Mouse (Mus musculus): ENCODE measurements at regions not wholly inside any gene's neighbourhood (a gene's known extent, or its start where the extent isn't known, plus 50 kb on each side); places are given as distances from the start of the nearest gene placed in this dataset.

DNA sequence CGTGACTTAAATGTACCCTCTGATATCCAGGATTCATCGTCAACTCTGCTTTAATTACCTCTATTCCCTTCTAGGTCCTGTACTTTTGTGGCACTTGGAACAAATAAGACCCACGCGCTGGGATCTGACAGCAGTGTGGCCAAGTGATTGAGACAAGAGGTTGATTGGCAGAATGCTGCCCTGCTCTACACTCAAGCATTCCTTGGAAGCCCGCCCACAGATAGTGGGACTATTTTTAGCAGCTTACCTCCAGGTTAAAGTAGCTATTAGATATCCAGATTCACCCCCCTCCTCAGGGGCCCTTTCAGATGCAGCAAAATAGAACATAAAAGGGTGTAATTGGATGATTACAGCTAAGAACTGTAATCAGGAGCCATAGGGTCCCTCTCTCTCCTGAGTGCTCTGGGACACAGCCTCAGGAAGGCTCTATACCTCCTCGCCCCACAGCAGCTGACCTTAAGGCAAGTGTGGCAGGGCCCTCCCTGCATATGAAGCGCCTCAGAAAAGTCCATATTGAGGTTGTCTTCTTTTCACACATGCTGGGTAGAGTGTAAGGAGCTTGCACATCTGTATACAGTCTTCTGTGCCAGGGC is 479.1 kb upstream of the Marcks start:
- no peak for DNase-seq (ENCODE audit: low read depth in 2 of 2, low spot score in 2 of 2)

DNA sequence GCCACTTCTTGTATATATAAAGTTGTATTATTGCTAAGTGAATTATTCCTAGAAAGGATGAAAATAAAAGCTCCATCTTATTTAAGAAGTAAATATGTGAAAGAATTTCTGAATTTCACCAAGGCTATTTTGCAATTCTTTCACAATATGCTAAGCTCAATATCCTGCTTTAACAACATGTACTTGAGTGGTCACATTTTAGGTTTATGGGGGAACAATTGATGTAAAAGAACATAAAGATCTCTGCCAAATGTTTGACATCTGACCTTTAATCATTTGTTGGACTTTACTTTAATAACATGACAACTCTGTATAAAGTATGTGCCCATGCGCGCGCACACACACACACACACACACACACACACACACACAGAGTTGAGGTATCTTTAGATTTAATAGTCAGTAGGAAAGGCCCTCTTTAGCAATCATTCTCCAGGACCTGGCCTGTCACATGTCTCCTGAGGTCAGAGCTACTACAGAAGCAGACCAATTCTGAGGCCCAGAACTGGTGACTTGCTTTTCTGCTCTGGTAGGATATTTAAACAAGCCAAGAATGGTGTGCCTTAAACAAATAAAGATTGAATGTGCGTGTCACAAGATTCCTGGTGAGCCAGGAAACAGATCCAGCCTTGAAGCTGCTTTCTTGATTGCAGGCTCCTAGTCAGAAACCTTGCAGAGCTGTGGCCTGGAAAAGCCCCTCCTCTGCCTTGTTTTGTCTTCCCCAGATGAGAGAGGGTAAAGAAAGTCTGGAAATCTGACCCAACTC is 477.4 kb upstream of the Marcks start:
- DNase-seq (ENCODE audit: low read depth in 2 of 2, low spot score in 2 of 2) = no peak

DNA sequence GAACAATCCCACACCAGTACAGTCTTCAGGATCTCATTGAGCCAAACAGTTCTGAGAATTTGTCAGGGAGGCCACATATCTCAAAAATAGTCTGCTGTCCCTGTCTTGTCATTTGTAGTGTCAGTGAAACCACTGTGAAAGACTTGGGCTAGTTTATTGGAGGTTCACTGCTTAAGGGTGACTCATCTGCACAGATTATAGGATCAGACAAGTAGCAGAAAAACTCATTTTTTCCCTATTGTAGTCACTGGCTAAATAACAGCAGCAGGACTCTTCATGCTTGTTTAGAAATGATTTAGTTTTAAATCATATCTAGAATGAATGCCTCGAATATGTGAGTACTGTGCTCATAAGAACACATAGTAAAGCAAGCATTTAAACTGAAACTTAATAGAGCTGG is 475.2 kb upstream of the Marcks start:
- no peak for DNase-seq (ENCODE audit: low read depth in 2 of 2, low spot score in 2 of 2)

DNA sequence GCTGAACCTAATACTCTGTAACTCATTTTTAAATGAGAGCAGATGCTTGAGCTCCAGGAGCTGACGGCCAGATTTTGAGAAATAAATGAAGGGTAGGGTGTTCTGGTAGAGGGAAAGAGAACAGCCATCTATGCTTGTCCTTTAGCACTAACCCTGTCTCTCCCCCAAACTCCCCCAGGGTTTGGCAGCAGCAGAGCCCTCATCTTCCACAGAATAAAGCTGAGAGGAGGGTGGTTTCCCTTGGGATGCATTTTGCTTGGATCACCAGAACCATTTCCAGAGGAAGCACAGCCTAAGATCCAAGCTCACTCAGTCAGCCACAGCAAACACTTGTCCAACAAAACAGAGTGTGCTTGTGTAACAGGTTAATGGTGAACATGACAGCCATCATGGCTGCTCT is 464.8 kb upstream of the Marcks start:
- DNase-seq (ENCODE audit: low read depth in 2 of 2, low spot score in 2 of 2) = no peak

DNA sequence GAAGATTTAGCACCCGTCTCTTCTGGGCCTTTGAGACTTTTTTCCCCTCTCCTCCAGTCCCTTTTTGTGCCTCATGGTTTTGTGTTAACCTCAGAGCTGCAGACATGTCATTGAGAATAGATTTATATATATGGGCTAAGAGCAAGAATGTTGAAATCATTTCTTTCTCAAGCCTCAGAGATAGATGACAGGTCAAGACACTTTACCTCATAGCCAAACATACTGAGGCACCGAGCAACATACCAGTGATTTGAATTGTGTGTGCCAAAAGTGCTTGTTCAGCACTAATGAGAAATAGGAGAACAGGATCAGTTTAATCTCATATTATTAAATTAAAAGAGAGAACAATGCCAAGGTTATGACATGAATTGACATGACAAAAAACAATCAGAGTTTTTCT is 464.2 kb upstream of the Marcks start:
- no peak for DNase-seq (ENCODE audit: low read depth in 2 of 2, low spot score in 2 of 2)

DNA sequence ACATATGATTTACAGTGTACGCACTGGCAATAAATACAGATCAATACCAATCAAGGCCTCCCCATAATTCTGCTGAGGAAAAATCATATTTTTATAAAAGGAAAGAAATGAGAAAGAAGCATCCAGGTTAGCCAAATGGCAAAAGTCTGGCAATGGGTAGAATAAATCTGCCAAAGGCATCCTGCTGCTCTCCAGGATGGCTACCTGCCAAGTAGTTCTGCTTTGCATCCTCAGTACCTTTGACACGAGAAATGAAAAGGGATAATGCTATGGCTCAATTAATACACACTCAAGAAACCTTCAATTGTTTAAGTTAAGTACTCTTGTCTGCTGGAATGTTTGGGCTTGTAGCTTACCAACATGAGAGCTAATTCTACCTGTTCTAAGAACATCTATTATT is 451.2 kb upstream of the Marcks start:
- no peak for DNase-seq (ENCODE audit: low read depth in 2 of 2, low spot score in 2 of 2)

DNA sequence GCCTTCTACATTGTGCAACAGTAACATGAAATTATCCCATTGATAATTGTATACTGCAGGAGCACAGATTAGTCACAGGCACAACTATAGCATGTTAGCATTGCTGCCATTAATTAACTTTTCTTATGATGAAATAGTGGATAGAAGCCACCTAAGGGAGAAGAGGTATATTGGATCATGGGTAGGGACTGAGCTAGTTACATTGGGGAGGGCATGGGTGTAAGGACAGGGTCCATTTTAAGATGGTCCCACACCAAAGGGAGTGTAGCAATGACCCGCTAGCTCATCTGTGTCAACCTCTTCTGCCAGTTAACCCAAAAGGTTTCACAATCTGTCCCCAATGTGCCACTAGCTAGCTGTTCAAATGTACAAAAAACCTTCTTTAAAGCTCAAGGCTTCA is 450.3 kb upstream of the Marcks start:
- DNase-seq (ENCODE audit: low read depth in 2 of 2, low spot score in 2 of 2) = no peak

DNA sequence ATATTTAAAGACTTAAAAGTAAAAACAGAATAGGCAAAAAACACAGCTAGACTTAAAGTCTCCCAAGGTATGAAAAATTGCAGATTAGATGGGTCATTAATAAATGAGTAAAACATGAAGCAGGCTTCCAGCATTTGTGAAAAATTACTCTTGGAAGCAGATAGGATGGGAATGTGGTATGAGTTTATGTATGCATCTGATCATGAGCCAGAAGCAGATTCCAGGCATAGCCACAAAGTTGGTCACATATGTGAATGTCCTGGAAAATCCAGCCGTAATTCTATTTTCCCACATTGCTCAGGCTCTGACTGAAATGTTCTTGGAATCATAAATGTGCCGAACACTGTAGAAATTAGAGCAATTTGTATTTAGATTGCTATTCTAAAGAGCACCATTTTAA is 432.5 kb upstream of the Marcks start:
- no peak for DNase-seq (ENCODE audit: low read depth in 2 of 2, low spot score in 2 of 2)

DNA sequence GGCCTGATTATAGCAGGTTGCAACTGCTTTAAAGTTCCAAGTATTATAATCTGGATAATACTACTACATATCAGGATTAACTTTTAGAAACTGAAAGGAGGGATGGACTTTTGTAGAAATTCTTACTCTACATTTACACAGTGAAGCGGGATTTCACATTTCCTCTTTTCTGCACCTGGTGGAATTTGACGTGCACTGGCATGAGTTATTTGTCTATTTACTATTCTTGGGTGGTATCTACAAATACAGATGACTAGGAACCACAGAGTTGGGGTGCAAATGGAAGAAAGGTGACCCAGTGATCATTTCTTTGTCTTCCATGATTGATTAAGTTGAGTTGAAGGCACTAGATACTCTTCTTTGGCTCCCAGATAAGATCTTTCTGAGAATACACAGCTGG is 423.0 kb upstream of the Marcks start:
- no peak for DNase-seq (ENCODE audit: low read depth in 2 of 2, low spot score in 2 of 2)

DNA sequence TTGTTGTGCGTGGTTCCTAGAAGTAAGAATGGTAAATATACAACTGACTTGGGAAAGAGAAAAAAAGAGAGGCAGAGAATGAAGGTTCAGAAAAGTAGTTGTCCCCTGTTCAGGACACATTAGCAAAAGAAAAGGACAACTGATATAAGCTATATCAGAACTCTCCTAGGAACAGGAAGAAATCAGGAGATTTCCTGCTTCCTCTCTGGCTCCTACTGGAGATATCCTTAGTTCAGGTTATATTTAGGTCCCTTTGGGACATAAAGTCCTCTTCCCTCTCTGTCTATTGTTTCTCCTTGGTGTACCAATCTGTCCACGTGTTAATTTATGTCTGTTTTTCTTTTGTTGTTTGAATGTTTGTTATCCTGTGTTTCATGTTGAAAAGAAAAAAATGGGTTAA is 410.7 kb upstream of the Marcks start:
- DNase-seq (ENCODE audit: low read depth in 2 of 2, low spot score in 2 of 2) = no peak

DNA sequence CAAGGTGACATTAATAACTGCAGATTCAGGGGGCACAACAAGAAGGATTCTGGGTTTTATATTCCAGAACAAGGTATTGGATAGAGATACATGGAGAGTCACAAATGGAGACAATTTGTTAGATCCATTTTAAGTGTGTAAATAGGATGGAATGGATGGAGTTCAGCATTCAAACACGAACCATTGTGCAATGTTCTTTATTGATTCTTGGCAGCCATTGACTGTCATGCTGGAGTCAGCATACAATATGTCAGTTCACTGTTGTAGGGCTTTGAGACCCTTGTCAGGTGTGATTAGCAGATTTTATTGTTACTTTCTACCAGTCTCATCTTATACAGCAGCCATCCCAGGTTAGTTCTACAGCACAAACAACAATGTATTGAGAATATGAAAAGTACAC is 402.0 kb upstream of the Marcks start:
- no peak for DNase-seq (ENCODE audit: low read depth in 2 of 2, low spot score in 2 of 2)

DNA sequence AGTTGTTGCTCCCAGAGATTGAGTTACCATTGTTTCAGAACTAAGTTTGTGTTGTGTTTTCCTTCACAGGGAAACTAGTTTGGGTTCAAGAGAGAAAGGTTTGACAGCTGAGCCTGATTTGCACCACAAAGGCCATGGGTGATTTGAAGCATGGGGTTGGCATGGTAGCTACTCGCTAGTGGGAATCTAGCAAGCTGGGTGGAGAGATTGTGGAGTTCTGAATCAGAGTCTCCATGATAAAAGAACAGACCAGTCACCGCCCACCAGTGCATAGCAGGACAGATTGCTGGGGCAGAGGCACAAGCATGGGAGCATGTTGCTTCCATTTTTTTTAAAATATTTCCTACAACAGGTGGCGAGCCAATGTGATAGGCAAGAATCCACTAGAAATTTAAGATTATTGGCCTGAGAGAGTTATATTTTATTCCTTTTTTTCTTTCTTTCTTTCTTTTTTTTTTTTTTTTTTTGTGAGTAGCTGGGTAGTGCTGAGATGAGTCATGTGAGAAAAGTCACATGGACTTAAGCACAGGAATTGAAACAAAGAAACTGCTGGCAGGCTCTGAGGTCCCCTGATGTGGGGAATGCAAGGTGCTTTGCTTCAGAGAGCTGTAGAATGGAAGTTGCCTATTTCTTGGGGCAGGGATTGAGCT is 367.4 kb upstream of the Marcks start:
- DNase-seq (ENCODE audit: low read depth in 2 of 2, low spot score in 2 of 2) = no peak

DNA sequence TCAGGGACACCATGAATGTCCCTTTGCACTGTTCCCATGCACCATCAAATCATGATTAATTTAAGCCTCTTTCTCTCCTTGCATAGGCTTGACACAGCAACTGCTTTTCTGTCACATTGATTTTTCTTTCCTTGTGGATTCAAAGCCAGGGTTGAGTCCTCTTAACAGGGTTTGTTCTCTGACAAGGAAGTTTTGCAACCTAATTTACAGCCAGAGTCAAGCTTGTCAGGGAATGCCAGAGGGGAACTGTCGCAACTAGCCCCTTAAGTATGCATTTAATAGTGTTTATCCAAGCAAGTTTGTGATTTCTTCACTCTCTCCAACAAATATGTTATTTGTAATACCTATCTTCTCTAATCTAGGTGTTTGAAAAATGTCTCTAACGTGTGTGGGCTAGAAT is 365.7 kb upstream of the Marcks start:
- no peak for DNase-seq (ENCODE audit: low read depth in 2 of 2, low spot score in 2 of 2)

DNA sequence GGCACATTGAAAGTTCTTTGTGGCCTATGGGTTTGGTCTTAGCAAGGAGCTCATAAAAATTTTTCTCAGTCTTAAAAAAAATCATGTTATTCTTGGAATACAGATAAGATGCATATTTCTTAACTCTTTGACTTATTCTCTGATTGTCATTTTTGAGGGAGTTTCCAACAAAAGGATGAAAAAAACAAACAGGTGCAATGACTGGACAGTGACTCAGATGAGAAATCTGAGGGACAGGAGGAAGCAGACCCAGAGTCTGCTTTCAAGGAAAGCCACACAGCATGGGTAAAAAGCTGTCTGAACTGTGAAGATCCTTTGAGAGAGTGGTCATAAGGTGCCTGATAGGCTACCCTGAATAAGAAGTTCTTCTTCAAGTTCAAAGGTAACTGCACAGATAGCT is 363.8 kb upstream of the Marcks start:
- no peak for DNase-seq (ENCODE audit: low read depth in 2 of 2, low spot score in 2 of 2)

DNA sequence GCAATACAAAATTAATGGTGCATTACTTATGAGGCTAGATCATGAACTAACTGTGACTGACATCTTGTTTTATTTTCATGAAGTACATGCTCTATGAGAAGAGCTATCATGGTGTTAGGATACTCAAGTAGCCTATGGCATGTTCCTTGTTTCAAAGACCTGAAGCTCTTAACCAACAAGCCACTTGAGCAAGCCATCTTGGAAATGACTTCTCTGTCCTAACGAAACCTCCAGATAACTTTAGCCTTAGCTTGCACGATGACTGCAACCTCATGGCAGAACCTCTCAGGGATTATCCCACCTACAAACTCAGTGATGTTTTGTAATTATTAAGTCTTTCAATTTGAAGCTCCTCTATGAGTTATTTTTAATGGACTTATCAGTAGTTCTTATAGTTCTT is 362.3 kb upstream of the Marcks start:
- no peak for DNase-seq (ENCODE audit: low read depth in 2 of 2, low spot score in 2 of 2)

DNA sequence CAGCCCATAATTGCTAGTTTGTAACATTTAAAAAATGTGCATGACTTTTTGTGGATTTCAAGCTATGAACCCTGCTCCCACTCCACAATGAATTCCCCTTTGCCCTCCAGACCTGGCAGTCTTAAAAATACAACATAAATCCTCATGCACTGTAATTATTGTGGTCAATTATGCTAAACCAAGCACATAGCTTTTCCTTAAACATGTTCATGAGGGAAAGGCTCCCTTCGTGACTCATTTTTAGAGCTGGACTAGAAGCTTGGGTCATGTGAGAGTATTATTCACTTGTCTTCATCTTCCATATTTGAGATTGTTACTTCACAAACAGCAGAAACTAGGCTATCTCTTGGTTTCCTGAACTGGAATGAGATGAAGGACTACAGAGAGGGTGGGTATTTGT is 356.7 kb upstream of the Marcks start:
- no peak for DNase-seq (ENCODE audit: low read depth in 2 of 2, low spot score in 2 of 2)

DNA sequence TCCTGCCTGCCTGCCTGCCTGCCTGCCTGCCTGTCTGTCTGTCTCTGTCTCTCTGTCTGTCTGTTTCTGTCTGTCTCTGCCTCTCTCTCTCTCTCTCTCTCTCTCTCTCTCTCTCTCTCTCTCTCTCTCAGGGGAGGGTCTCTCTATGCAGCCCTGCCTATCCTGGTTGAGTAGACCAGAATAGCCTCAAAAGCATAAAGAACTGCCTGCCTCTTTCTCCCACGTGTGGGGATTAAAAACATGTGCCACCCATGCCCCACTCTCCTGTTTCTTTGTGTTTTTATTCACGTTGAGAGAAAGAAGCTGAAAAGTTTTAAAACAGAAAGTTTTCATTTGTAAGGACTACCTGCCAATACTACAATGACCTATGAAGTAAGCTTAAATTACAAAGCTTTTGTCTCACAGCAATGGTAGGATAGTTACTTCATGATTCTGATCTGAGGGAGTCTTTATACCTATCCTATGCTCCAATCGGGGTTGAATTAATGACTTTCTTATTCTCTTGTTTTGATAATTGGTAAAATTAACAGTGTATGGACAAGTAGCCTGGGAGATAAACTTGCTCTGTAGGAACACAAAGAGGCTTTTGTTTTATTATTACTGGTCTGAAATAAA is 355.9 kb upstream of the Marcks start:
- DNase-seq (ENCODE audit: low read depth in 2 of 2, low spot score in 2 of 2) = no peak

DNA sequence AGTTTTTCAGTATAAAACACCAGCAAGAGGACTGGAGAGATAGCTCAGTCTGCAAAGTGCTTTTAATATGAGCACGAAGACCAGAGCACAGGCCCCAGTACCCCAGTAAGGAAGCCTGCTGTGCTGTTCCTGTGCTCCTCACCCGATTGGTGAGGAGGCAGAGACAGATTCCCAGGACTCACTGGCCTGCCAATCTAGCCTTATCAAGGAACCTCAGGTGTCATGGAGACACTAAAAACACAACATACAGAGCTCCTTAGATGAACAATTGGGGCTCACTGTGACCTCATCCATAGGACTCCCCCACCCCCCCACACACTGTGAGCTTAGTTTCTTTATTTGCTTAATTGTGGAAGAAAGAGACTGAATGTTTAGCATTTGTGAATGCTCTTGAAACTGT is 355.4 kb upstream of the Marcks start:
- no peak for DNase-seq (ENCODE audit: low read depth in 2 of 2, low spot score in 2 of 2)

DNA sequence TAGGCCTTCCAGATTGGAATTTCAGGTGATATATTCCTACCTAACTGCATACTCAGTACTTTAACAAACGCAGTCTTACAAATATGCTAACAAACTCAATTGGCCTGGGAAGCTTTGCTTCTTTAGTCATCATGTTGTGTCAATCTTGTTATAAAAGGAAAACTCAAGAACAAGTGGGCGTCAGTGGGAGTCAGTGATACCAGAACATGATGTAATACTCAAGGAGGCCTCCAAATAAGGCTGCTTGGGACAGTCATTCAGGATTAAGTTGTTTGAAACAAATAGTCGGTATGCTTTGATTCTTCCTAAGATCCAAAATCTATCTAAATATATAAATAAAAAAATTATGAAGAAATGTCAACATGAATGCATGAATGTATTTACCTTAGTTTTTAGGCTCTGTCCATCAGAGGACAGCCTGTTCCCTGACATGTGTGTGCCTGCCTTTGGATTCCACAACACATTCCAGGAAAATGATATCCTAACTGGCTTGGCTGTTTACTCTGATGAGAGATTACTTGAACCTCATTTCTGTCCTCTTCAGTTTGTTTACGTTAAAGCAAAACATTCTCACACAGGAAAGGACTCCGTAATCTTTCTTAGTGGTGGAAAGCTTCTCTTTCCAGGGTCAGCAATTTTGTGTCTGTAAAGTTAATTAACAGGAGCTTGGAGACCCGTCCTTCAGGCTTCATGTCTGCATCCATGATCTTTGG is 345.7 kb upstream of the Marcks start:
- no peak for DNase-seq (ENCODE audit: low read depth in 2 of 2, low spot score in 2 of 2)

DNA sequence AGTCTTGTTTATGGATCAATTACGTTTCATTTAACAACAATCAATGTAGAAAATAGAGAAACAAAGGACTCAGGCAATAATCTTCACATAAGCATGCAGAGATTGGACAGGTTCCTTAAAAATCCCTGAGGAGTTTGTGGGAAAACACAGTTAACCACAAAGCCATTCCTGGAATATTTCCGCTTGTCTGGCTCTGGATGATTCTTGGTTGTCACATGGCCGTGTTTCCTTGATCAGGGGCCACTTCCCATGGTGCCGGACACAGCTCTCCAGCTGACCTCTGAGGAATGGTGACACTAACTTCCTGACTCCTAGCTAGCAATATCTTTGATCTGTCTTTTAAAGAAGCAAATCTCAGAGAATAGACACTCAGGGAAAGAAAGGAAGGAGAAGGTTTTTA is 344.8 kb upstream of the Marcks start:
- DNase-seq (ENCODE audit: low read depth in 2 of 2, low spot score in 2 of 2) = no peak

DNA sequence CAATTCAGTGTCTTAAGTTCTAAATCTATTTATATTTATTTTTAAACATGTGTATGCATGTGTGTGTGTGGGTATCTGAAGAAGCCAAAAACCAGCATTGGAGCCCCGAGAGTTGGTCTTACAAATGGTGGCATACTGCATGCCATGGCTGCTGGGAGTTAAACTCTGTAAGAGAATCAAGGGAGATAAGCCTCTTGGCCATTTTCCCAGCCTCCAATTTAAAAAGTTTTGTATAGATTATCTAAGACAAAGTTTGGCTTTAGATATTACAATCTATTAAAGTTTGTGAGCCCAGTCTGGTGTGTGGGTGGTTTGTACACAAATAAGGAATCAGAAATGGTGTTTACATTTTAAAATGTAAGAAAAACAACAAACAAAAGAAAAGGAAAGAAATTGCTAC is 343.2 kb upstream of the Marcks start:
- DNase-seq (ENCODE audit: low read depth in 2 of 2, low spot score in 2 of 2) = no peak

DNA sequence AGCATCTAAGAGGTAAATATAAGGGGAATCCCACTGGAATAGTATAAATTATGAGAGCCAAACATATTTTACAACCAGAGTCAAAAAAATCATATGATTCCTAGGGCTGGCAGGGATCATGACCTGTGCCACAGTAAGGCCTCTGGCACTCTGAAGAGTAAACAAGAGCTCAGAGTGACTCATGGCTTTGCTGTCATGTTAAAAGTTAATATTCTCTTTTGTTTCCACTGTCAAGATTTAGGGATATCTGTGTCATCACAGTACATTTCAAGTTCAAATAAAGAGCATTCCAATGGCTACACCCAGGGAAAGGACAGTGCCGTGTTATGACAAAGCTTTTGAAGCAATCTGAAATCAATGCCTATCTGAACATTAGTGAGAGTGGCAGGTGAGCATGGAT is 341.6 kb upstream of the Marcks start:
- no peak for DNase-seq (ENCODE audit: low read depth in 2 of 2, low spot score in 2 of 2)

Measured in CD8-positive naive resting alpha-beta T cell, adult 2 months (primary cell).